Mouse (Mus musculus) cerebellum, adult 2 months (tissue): Measurements from ENCODE around the gene Ift43. TPM values are rescaled to one million over a fixed set of nuclear protein-coding genes. Genes with fewer than 3 reads are reported as not detected.

Experiments used
- DNase-seq, 2 experiments: peaks; one replicate each; pipeline ENCODE4 v3.0.0; 2021
- H3K27ac ChIP-seq: fragments of 200-500 bp; 2 replicates; pipeline ENCODE4 v1.5.1; 2012; ENCODE audit warnings: low read length, control low read depth, inconsistent platforms; ENCODE audit not compliant: insufficient read depth
- H3K27me3 ChIP-seq: fragments of 200-500 bp; 2 replicates; pipeline ENCODE4 v1.6.1; 2012; ENCODE audit warnings: inconsistent platforms, mild to moderate bottlenecking, low read length, moderate library complexity; ENCODE audit not compliant: control insufficient read depth, insufficient read depth
- H3K4me1 ChIP-seq: fragments of 200-500 bp; 2 replicates; pipeline ENCODE4 v1.6.1; 2011; ENCODE audit warnings: low read length; ENCODE audit not compliant: control insufficient read depth, insufficient read depth
- H3K4me3 ChIP-seq: fragments of 200-500 bp; replicated peaks from 2 replicates; pipeline ENCODE3; 2011; ENCODE audit warnings: mild to moderate bottlenecking, low read depth, low read length, control low read depth; ENCODE audit not compliant: insufficient read depth
- CTCF ChIP-seq: fragments of 200-500 bp; IDR thresholded peaks from 2 replicates; pipeline ENCODE4 v1.5.1; 2011; ENCODE audit warnings: low read depth, mild to moderate bottlenecking, control low read depth, low read length, moderate library complexity, borderline replicate concordance; ENCODE audit not compliant: insufficient read depth
- POLR2A ChIP-seq: fragments of 200-500 bp; IDR thresholded peaks from 2 replicates; pipeline ENCODE4 v1.6.1; 2011; ENCODE audit warnings: low read length, control low read depth, borderline replicate concordance; ENCODE audit not compliant: insufficient read depth
- WGBS: fragments of 180-500 bp; shearing (Covaris S2); methylation state at CpG from one replicate; pipeline ENCODE4 v1.1.7; 2018; 5-methylcytosine and 5-hydroxymethylcytosine counted together
- polyA plus RNA-seq: library from polyadenylated mRNA; depleted of rRNA; stranded (reverse); fragments of >200 nt; gene quantifications from 2 replicates; pipeline ENCODE4 v1.2.3, GENCODE M21; 2012

Ift43 gene
- polyA plus RNA-seq, 1 experiment: 34.9 TPM

DNA sequence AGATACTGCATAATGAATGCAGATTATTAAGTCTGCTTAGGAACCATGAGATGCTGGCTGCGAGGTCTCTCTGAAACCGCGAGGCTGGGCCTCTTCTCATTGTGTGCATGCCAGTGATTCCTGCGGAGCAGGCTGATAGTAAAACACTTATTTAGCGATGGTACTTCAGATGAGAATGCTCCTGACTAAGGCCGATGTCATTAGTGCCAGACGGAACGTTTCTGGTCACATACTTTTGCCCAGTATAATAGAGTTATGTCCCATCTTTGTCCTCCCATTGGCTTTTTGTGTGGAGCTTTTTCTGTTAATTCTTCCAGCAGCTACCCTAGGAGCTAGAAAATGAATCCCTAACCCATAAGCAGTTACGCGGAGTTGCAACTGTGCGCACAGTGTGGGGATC is 15.4 kb downstream of the Ift43 start:
- Histone ChIP-seq H3K4me1 (no peaks in the 10 kb centered on the region; the same call in 1 of the 2 replicates), H3K4me3 (no peak overlapping the region), H3K27ac (no peak overlapping the region), H3K27me3 (no peaks in the 10 kb centered on the region)
- 64% methylated on average over 11 of the region's 11 CpGs for WGBS
- TF ChIP-seq CTCF: no peak
- TF ChIP-seq POLR2A: no peak
- DNase-seq: no peak

DNA sequence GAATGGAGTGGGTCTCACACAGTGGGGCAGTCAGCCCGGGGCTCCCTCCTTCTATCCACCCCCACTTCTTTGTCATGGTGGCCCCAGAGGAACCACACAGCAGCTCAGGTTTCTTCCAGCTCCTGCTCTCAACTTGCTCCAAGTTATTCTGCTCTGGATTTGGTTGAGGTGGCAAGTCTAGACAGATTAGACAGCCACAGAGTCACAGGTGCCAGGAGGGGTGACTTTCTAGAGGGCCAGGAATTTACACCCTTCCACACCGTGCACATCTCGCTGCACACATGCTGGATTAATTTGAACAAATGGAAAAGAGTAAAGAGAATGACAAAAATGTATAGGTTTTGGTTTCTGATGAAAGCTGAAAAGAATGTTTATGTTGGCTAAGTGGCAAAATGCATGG is 18.4 kb downstream of the Ift43 start:
- TF ChIP-seq CTCF (no peak), POLR2A (no peak)
- WGBS: 92% methylated on average over 3 of the region's 3 CpGs

DNA sequence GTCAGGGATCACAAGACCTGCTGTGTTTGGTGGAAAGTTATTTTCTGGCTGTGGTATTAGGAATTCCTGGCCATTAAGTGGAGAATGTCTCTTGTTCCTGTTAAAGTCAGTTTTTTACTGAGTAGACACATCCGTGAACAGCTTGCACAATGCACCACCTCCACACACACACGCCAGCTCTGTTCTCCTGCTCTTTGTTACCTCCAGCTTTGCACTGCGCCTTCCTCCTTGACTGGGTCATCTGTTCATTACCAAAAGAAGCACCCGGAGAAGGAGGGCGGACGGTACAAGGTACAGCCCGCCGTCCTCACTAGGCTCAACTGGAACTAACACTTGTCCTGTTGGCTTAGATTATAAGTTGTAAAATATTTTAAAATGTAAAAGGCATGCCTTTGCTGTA is 20.3 kb downstream of the Ift43 start:
- no peak overlapping the region; the same call in 1 of the 2 replicates for H3K27ac ChIP-seq
- H3K4me1 ChIP-seq: no peaks in the 10 kb centered on the region
- 91% methylated on average over 8 of the region's 8 CpGs for WGBS
- DNase-seq: no peak
- no peak overlapping the region for H3K4me3 ChIP-seq
- no peaks in the 10 kb centered on the region for H3K27me3 ChIP-seq
- TF ChIP-seq CTCF: no peak
- no peak for TF ChIP-seq POLR2A

More for the DNA sequence above, 18.4 kb downstream of the Ift43 start:
- no peaks in the 10 kb centered on the region; the same call in 1 of the 2 replicates for H3K4me1 ChIP-seq
- H3K27ac ChIP-seq: no peak overlapping the region
- no peaks in the 10 kb centered on the region for H3K27me3 ChIP-seq
- DNase-seq: no peak
- no peak overlapping the region for H3K4me3 ChIP-seq

DNA sequence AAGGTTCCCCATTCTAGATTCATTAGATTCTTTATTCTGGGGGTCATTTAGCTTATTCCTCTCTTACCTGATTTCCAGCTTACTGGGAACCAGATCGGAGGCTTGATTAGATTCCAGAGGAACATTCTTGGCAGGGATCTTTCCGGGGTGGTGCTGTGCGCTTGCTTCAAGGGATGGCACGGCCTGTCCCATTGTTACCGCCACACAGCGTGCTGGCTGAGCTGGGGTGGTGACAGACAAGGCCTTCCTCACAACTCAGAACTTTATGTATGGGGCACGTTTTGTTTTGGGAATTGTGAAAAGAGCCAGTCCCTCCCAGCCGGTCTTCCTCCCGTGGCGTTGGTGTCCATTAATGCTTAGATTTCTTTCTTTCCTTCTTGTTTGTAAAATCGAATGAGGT is 21.1 kb downstream of the Ift43 start:
- TF ChIP-seq POLR2A: no peak
- peak in 1 of 2 experiments; percentile 34 for DNase-seq

DNA sequence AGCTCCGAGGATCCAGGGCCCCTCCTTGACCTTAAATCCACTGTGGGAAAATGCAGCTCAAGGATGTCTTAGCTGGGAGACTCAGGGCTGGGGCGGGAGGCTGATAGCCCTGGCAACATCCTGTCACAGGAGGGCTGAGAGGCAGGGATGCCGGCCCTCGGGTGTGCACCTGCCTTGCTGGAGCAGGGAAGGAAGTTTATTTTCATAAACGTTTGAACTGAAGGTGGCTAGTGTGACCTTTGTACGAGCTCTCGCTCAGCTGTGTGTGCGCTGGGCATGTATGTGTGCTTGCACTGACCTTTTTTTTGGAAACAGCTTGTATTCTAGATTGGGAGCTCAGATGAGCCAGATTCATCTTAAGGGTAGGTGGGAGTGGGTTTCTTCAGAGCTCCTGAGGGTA is 21.5 kb downstream of the Ift43 start:
- TF ChIP-seq CTCF (no peak), POLR2A (no peak)
- H3K27ac ChIP-seq: peak overlapping the region; percentile 75; the same call in 1 of the 2 replicates
- no peak overlapping the region for H3K4me3 ChIP-seq
- no peaks in the 10 kb centered on the region for H3K4me1 ChIP-seq
- no peaks in the 10 kb centered on the region for H3K27me3 ChIP-seq
- DNase-seq: no peak
- WGBS: 56% methylated on average over 8 of the region's 8 CpGs

More for the DNA sequence above, 21.1 kb downstream of the Ift43 start:
- Histone ChIP-seq H3K4me3 (no peak overlapping the region), H3K4me1 (no peaks in the 10 kb centered on the region), H3K27me3 (no peaks in the 10 kb centered on the region), H3K27ac (peak overlapping the region; percentile 75; the same call in 1 of the 2 replicates)
- 47% methylated on average over 11 of the region's 11 CpGs for WGBS

DNA sequence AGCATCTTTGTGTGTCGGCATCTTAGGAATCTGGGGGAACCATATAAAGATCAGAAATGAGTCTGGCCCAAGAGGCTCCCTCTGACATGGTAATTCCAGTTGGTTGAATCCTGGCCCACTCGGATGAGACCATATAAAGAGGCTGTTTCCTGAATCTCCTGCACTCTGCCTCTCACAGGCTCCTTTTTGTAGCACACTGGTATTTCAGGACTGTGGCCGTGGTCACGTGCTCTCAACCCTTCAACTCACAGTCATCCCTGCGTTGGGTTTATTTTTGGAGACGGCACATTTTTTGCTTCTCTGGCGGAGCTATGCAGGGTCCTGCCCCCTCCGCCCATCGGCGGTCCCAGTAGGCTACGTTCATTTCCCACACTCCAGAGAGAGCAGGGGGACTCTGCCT is 22.0 kb downstream of the Ift43 start:
- no peaks in the 10 kb centered on the region for H3K27me3 ChIP-seq
- no peak overlapping the region for H3K4me3 ChIP-seq
- no peak for TF ChIP-seq POLR2A
- no peak for TF ChIP-seq CTCF
- no peak for DNase-seq
- no peaks in the 10 kb centered on the region for H3K4me1 ChIP-seq
- H3K27ac ChIP-seq: no peak overlapping the region; the same call in 1 of the 2 replicates
- WGBS: 82% methylated on average over 11 of the region's 11 CpGs

DNA sequence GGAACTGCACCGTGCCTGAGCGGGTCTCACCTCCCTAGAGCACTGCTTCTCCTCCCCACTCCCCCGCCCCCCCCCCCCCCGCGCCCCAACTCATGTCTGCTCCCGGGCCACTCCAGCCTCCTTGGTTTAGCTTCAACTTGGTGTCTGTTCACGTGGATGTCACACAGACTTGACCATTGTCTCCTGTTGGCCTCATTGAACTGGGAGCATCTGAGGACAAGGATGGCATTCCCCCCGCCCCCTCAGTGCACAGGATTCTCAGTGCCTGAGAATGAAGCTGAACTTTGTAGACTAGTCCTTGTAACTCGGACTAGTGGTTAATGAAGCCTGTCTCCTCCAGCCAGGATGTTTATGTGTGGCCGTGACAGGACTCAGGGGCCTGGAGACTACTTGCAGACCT is 23.2 kb downstream of the Ift43 start:
- no peak for DNase-seq
- TF ChIP-seq CTCF (no peak), POLR2A (no peak)
- no peak overlapping the region; the same call in 1 of the 2 replicates for H3K27ac ChIP-seq
- 0 out of 2 replicates have a peak, but pooled peaks cover 3% of the 10 kb centered on the region for H3K4me1 ChIP-seq
- 70% methylated on average over 10 of the region's 10 CpGs for WGBS
- H3K4me3 ChIP-seq: no peak overlapping the region
- no peaks in the 10 kb centered on the region for H3K27me3 ChIP-seq

DNA sequence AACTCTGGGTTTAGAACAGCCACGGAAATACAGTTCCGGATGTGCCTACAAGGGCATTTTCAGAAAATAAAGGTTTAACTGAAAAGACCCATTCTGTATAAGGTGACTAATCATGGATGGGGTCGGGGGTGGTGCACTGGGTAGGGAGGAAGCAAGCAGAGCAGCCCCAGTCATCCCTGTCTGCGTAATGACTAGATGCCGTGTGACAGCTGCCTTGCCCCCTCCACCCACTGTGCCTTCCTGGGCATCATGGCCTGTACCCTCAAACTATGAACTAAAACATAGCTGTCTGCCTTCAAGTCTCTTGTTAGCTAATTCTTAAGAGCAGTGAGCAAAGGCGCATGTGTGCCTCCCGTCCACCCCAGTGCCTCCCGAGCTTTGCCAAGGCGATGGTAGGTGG is 23.7 kb downstream of the Ift43 start:
- no peak for DNase-seq
- WGBS: 89% methylated on average over 9 of the region's 9 CpGs
- no peak overlapping the region; the same call in 1 of the 2 replicates for H3K27ac ChIP-seq

DNA sequence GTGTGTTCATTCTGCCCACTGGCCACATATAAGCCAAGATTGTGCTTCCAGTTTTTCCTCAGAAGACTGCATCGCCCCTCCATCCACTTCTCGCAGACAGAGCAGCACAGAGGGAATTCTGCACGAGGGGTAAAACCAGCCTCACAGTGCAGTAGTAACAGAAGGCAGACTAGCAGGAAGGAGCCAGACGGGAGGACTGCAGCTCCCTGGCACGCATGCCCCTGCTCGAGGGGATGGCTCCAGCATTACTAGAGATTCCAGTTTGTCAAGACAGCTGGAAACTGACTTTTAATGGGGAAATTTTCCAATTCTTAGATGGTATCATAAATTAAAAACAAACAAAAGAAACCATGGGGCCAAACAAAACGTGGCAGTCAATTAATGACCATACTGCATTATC is 25.3 kb downstream of the Ift43 start:
- Histone ChIP-seq H3K27ac (no peak overlapping the region), H3K27me3 (no peaks in the 10 kb centered on the region), H3K4me3 (no peak overlapping the region), H3K4me1 (0 out of 2 replicates have a peak, but pooled peaks cover 3% of the 10 kb centered on the region)
- no peak for DNase-seq
- WGBS: 37% methylated on average over 7 of the region's 7 CpGs
- TF ChIP-seq CTCF (no peak), POLR2A (no peak)

More for the DNA sequence above, 23.7 kb downstream of the Ift43 start:
- no peak for TF ChIP-seq CTCF
- TF ChIP-seq POLR2A: no peak
- Histone ChIP-seq H3K27me3 (no peaks in the 10 kb centered on the region), H3K4me1 (0 out of 2 replicates have a peak, but pooled peaks cover 3% of the 10 kb centered on the region), H3K4me3 (no peak overlapping the region)
